Mouse (Mus musculus) adrenal gland, adult 8-10 months (tissue): Measurements from ENCODE around the gene Itgae. TPM values are rescaled to one million over a fixed set of nuclear protein-coding genes. Genes with fewer than 3 reads are reported as not detected.

Source experiments
- total RNA-seq, 4 experiments: library from RNA; stranded (reverse); gene quantifications; 2 replicates each; pipeline ENCODE4 v1.2.4; 2022

The Itgae gene
- total RNA-seq, 4 experiments from 2014 or later = 0.49 to 0.91 (median 0.60) TPM

Other genes starting within 250 kb of the Itgae start
- gene Atp2a3, start 129.4 kb upstream of the Itgae start, total RNA-seq = 10 to 100 TPM; 10.6 to 19.8 (median 12.4) TPM
- under 1 TPM; 0.38 to 0.66 (median 0.46) TPM for gene P2rx1, start 91.5 kb upstream of the Itgae start, total RNA-seq
- gene Camkk1, start 71.6 kb upstream of the Itgae start, total RNA-seq = 10 to 100 TPM in 2 of 4 experiments, 1 to 10 TPM in 2; 4.9 to 16.6 (median 10.8) TPM
- gene Ncbp3, start 42.8 kb upstream of the Itgae start, total RNA-seq = 10 to 100 TPM; 11.7 to 19.3 (median 14.4) TPM
- under 1 TPM; 0.26 to 0.71 (median 0.49) TPM for gene Haspin, start 47.7 kb downstream of the Itgae start, total RNA-seq
- gene P2rx5, start 69.8 kb downstream of the Itgae start, total RNA-seq = 1 to 10 TPM; 2.2 to 5.2 (median 2.6) TPM
- 10 to 100 TPM; 47.4 to 77.6 (median 63.9) TPM for gene Emc6, start 86.5 kb downstream of the Itgae start, total RNA-seq
- 100 to 1,000 TPM in 1 of 4 experiments, 10 to 100 TPM in 3; 61.0 to 105 (median 84.6) TPM for gene Tax1bp3, start 86.5 kb downstream of the Itgae start, total RNA-seq
- gene Ctns, start 108.5 kb downstream of the Itgae start, total RNA-seq = 10 to 100 TPM; 15.3 to 26.2 (median 20.2) TPM
- 10 to 100 TPM; 12.0 to 19.3 (median 14.2) TPM for gene Shpk, start 108.9 kb downstream of the Itgae start, total RNA-seq
- under 1 TPM in 2 of 4 experiments, not detected in 2; 0.20 to 0.81 TPM for gene Trpv1, start 143.7 kb downstream of the Itgae start, total RNA-seq
- gene Trpv3, start 176.8 kb downstream of the Itgae start, total RNA-seq = under 1 TPM; 0.08 to 0.15 (median 0.14) TPM
- 10 to 100 TPM in 1 of 4 experiments, 1 to 10 TPM in 3; 5.7 to 12.9 (median 7.3) TPM for gene Aspa, start 239.0 kb downstream of the Itgae start, total RNA-seq
- not detected for gene Gm49340, start 239.2 kb downstream of the Itgae start, total RNA-seq
- gene Spata22, start 239.2 kb downstream of the Itgae start, total RNA-seq = under 1 TPM in 3 of 4 experiments, not detected in 1; 0.38 to 0.67 (median 0.52) TPM